Mouse (Mus musculus) hindbrain, embryonic 12.5 days (tissue): ENCODE measurements around the gene Abhd6. TPM values are rescaled to one million over a fixed set of nuclear protein-coding genes. Genes with fewer than 3 reads are reported as not detected.

ENCODE experiments used
- ATAC-seq: fragments of 200-750 bp; cut with Nextera tagmentation; 2 replicates; pipeline ENCODE4 v1.8.0; 2017; ENCODE audit warnings: moderate TSS enrichment; ENCODE audit not compliant: low FRiP score
- H3K27ac ChIP-seq: fragments of 300-500 bp; sonication (generic); 2 replicates; pipeline ENCODE4 v1.5.1; 2016; ENCODE audit warnings: mild to moderate bottlenecking
- H3K27me3 ChIP-seq: fragments of 300-500 bp; sonication (generic); 2 replicates; pipeline ENCODE4 v1.6.1; 2016; ENCODE audit warnings: mild to moderate bottlenecking
- H3K36me3 ChIP-seq: fragments of 300-500 bp; sonication (generic); 2 replicates; pipeline ENCODE4 v1.6.1; 2016; ENCODE audit warnings: mild to moderate bottlenecking
- H3K4me1 ChIP-seq: fragments of 300-500 bp; sonication (generic); 2 replicates; pipeline ENCODE4 v1.6.1; 2016
- H3K4me2 ChIP-seq: fragments of 300-500 bp; sonication (generic); replicated peaks from 2 replicates; pipeline ENCODE4 v1.6.1; 2016; ENCODE audit warnings: mild to moderate bottlenecking
- H3K4me3 ChIP-seq: fragments of 300-500 bp; sonication (generic); 2 replicates; pipeline ENCODE4 v1.5.1; 2016; ENCODE audit warnings: mild to moderate bottlenecking
- H3K9ac ChIP-seq: fragments of 300-500 bp; sonication (generic); 2 replicates; pipeline ENCODE4 v1.6.1; 2016; ENCODE audit warnings: mild to moderate bottlenecking, moderate library complexity
- H3K9me3 ChIP-seq: fragments of 300-500 bp; sonication (generic); replicated peaks from 2 replicates; pipeline ENCODE4 v1.6.1; 2016; ENCODE audit warnings: mild to moderate bottlenecking
- WGBS: fragments of 180-500 bp; shearing (Covaris S2); methylation state at CpG from one replicate; pipeline ENCODE4 v1.1.7; 2016; 5-methylcytosine and 5-hydroxymethylcytosine counted together
- polyA plus RNA-seq: library from polyadenylated mRNA; unstranded; fragments of >200 nt; fragmentation: Nextera tagmentation; extraction: Ambion mirVana; gene quantifications from 2 replicates; pipeline ENCODE4 v1.2.1, GENCODE M21; 2016

The Abhd6 gene
- polyA plus RNA-seq, 1 experiment from 2014 or later, result 19.5 TPM

DNA sequence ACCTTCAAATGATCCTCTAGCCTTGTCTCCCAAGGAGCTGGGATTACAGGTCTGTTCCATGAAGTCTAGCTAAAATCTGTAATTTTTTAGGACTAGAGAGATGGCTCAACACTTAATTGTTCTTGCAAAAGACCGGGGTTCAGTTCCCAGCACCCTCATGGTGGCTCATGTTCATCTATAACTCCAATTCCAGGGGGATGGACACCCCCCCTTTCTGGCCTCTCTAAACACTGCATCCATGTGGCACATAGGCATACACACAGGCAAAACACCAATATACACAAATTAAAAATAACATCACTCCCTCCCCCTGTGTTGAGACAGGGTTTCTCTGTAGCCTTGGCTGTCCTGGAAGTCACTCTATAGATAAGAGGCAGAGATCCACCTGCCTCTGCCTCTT is 17.3 kb downstream of the Abhd6 start:
- no peaks in the 10 kb centered on the region for H3K4me1 ChIP-seq
- no peak overlapping the region for H3K9ac ChIP-seq
- H3K27me3 ChIP-seq, result no peaks in the 10 kb centered on the region
- 100% methylated on average over 1 of the region's 1 CpGs for WGBS
- no peak overlapping the region for H3K4me2 ChIP-seq
- no peak overlapping the region for H3K4me3 ChIP-seq
- H3K9me3 ChIP-seq, result no peaks in the 10 kb centered on the region
- no peaks in the 10 kb centered on the region for H3K36me3 ChIP-seq
- H3K27ac ChIP-seq, result no peak overlapping the region
- no peak for ATAC-seq

DNA sequence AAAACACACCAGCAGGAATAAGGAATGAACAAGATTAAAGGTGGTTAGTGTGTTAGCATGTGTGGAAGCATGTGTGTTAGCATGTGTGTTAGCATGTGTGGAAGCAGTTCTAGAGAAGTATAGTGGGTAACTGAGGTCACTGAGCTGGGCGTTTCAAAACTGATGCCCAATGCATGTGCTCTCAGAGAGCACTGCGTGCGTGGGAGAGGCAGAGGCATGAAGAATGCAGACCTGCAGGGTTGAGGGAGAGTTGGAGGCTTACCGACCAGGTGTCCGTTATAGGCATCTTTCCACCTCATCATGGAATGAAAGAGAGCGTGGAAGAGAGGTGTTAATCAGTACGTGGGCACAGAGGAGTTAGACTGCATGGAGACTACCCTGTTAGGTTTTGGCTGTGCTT is 17.8 kb downstream of the Abhd6 start:
- no peaks in the 10 kb centered on the region for H3K4me1 ChIP-seq
- H3K27me3 ChIP-seq, result no peaks in the 10 kb centered on the region
- H3K9ac ChIP-seq, result no peak overlapping the region
- 89% methylated on average over 7 of the region's 7 CpGs for WGBS
- no peaks in the 10 kb centered on the region for H3K9me3 ChIP-seq
- H3K36me3 ChIP-seq, result no peaks in the 10 kb centered on the region
- H3K27ac ChIP-seq, result no peak overlapping the region
- H3K4me2 ChIP-seq, result no peak overlapping the region
- H3K4me3 ChIP-seq, result no peak overlapping the region
- no peak for ATAC-seq

DNA sequence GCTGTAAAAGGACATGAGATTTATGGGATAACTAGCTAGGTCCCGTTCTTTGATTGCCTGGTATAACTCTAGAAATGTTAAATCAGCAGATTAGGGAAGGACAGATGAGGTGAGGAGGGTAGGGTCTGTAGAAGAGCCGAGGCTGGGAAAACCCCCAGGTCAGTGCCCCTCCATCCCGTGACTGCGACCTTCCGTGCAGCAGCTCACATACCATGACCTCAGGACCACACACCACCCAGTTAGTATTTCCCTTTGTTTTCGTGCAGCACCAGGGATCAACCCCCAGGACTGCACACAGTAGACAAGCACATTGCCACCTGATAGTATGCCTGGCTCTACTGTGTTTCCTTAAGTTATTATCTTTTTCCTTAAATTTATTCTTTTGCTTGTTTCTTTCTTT is 21.8 kb downstream of the Abhd6 start:
- Histone ChIP-seq H3K9me3 (no peaks in the 10 kb centered on the region), H3K4me1 (no peaks in the 10 kb centered on the region), H3K36me3 (no peaks in the 10 kb centered on the region), H3K4me2 (no peak overlapping the region), H3K27me3 (no peaks in the 10 kb centered on the region), H3K9ac (no peak overlapping the region), H3K27ac (no peak overlapping the region), H3K4me3 (no peak overlapping the region)
- ATAC-seq, result no peak
- 41% methylated on average over 6 of the region's 6 CpGs for WGBS

DNA sequence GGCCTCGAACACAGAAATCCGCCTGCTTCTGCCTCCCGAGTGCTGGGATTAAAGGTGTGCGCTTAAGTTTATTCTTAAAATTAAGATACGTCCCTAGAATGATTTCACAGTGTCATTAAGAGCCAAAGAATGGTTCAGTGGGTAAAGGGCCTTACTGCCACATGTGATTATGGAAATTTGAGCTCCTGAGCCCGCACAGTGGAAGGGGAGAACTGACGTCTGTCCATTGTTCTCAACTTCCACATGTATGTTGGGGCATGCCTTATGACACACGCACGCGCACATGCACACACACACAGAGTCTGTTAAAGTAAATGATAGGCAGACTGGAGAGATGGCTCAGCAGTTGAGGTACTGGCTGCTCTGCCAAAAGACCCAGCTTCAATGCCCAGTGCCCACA is 22.2 kb downstream of the Abhd6 start:
- Histone ChIP-seq H3K9me3 (no peaks in the 10 kb centered on the region), H3K36me3 (no peaks in the 10 kb centered on the region), H3K4me3 (no peak overlapping the region), H3K4me1 (no peaks in the 10 kb centered on the region), H3K27me3 (no peaks in the 10 kb centered on the region), H3K4me2 (no peak overlapping the region), H3K9ac (no peak overlapping the region), H3K27ac (no peak overlapping the region)
- WGBS, result 90% methylated on average over 10 of the region's 10 CpGs
- no peak for ATAC-seq

DNA sequence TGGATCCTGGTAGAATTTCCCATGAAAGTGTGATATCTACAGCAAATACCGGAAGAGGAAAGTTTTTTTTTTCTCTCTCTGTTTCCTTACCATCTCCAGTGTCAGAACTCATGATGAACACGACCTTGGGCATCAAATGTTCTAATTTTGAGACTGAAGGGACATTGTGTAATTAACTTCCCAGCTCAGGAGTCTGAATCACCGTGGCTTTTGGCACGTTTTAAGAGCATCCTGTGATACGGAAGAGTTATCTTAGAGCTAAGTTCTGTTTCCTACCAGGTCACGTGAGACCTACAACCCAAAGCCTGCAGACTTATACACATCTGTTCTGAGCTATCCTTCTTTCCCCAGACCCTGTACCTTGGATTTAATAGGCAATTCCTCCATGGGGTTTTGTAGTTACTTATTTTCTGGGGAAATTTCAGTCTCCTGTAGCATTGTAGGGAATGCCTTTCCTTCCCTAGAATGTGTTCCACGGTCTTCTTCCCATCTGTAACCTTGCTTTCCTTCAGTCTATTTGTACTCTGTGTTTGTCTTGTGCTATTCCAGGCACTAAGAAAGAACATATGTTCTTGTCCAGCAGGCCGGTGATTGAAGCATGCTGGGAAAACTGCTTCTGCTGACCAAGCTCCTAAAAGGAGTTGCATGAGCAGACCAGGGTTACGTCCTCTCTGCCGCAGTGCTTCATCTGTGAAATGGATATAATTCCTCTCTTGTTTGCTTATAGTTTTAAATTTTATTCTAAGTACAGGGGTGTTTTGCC is 24.2 kb downstream of the Abhd6 start:
- H3K27ac ChIP-seq, result no peak overlapping the region
- no peak overlapping the region for H3K4me2 ChIP-seq
- ATAC-seq, result no peak
- no peaks in the 10 kb centered on the region for H3K36me3 ChIP-seq
- no peaks in the 10 kb centered on the region for H3K4me1 ChIP-seq
- H3K9ac ChIP-seq, result no peak overlapping the region
- no peak overlapping the region for H3K4me3 ChIP-seq
- no peaks in the 10 kb centered on the region for H3K9me3 ChIP-seq
- WGBS, result 84% methylated on average over 10 of the region's 10 CpGs
- no peaks in the 10 kb centered on the region for H3K27me3 ChIP-seq

DNA sequence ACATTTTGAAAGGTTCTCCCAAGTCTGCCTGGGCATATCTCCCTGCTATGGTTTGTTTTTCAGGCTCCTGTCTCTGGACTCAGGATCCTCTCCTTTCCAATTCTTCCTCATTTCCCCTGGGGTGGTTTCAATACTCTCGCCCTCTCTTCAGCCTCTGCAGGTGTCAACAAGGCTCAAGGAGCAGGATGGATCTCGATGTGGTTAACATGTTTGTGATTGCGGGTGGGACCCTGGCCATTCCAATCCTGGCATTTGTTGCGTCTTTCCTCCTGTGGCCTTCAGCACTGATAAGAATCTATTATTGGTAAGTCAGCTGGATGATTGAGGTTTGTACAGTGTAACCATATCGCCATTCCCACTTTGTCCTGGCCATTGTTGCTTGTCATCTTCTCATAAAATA is 25.4 kb downstream of the Abhd6 start:
- Histone ChIP-seq H3K4me2 (no peak overlapping the region), H3K4me1 (no peaks in the 10 kb centered on the region), H3K9ac (no peak overlapping the region), H3K27ac (no peak overlapping the region), H3K27me3 (no peaks in the 10 kb centered on the region), H3K36me3 (no peaks in the 10 kb centered on the region), H3K9me3 (no peaks in the 10 kb centered on the region), H3K4me3 (no peak overlapping the region)
- 90% methylated on average over 5 of the region's 5 CpGs for WGBS
- no peak for ATAC-seq

DNA sequence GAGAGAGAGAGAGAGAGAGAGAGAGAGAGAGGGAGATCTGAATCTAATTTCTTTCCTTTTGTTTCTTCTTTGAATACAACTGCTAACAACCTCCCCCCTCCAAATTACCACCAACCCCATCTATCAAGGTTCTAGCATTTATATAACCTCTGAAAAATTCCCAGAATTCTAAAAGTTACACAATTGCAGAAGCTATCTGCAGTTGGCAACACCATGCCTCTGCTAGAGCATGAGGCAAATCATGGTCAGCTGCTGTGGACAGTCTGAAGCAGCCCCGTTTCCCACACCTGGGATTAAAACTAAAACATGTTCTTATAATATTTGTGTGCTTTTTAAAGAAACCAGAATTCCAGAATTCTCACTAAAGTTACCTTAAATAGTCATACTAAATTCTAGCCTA is 27.1 kb downstream of the Abhd6 start:
- H3K36me3 ChIP-seq, result no peaks in the 10 kb centered on the region
- no peaks in the 10 kb centered on the region for H3K4me1 ChIP-seq
- 83% methylated on average over 1 of the region's 1 CpGs for WGBS
- no peak overlapping the region for H3K4me2 ChIP-seq
- H3K27me3 ChIP-seq, result no peaks in the 10 kb centered on the region
- no peak for ATAC-seq
- no peaks in the 10 kb centered on the region for H3K9me3 ChIP-seq
- no peak overlapping the region for H3K4me3 ChIP-seq
- H3K9ac ChIP-seq, result no peak overlapping the region
- no peak overlapping the region for H3K27ac ChIP-seq

DNA sequence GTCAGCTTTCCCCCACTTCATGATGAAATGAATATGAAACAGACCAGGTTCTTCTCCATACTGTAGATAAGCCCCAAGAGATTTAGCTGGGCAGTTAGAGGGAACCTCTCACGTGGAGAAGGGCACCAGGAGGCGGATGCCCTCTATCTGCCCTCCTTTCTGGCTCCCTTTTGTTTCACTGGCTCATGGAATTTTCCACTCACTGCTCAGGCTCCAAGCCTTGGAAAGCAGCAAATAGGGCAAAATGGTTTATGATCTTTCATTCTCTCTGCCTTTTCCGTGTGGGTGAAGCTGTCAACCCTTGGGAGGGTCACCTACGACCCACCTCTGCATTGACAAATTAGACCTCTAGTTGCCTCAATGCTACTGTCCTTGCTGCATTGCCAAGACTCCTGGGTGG is 27.8 kb downstream of the Abhd6 start:
- ATAC-seq, result no peak
- no peak overlapping the region for H3K4me2 ChIP-seq
- no peaks in the 10 kb centered on the region for H3K36me3 ChIP-seq
- 40% methylated on average over 4 of the region's 4 CpGs for WGBS
- H3K9ac ChIP-seq, result no peak overlapping the region
- H3K27ac ChIP-seq, result no peak overlapping the region
- no peaks in the 10 kb centered on the region for H3K9me3 ChIP-seq
- H3K4me3 ChIP-seq, result no peak overlapping the region
- no peaks in the 10 kb centered on the region for H3K27me3 ChIP-seq
- H3K4me1 ChIP-seq, result no peaks in the 10 kb centered on the region

DNA sequence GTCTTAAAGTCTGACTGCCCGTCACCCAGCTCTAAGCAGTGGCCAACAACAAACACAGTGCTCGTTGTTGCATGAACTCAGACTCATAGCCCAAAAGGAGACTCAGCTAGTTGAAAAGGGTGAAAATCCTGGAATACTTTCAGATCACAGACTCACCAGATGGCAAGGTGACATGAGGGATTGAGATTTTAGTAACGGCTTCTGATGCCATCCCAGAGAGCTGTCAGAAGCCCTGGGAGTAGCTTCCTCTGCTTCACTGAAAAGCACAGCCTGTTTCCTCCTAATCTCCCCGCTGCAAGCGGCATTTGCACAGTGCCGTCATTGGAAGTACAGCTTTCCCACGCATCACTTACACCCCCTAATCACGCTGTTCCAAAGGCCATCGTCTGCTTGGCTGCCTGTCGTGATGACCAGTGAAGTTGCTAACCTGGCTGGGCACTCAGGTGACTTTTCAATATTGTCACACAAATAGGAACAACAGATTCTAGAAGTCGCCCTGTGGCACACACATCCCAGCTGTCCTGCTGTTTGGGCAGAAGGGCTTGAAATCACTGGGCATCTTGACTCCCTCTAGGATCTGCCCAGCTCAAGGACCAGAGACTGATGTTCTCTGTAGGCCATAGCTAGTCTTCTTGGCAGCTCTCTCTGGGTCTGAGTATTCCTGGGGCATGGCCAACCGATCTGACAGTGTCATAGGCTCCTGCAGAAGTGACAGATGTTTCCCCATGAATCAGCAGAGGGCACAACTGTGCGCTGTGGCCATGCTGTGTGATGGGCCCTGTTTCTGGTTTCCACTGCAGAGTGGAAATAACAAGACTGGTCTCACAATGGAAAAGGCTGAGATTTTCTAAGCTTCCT is 29.6 kb downstream of the Abhd6 start:
- Histone ChIP-seq H3K27me3 (no peaks in the 10 kb centered on the region), H3K4me3 (no peak overlapping the region), H3K4me1 (no peaks in the 10 kb centered on the region), H3K27ac (no peak overlapping the region), H3K36me3 (no peaks in the 10 kb centered on the region), H3K9me3 (no peaks in the 10 kb centered on the region), H3K4me2 (no peak overlapping the region), H3K9ac (no peak overlapping the region)
- ATAC-seq, result no peak
- WGBS, result 74% methylated on average over 13 of the region's 13 CpGs

DNA sequence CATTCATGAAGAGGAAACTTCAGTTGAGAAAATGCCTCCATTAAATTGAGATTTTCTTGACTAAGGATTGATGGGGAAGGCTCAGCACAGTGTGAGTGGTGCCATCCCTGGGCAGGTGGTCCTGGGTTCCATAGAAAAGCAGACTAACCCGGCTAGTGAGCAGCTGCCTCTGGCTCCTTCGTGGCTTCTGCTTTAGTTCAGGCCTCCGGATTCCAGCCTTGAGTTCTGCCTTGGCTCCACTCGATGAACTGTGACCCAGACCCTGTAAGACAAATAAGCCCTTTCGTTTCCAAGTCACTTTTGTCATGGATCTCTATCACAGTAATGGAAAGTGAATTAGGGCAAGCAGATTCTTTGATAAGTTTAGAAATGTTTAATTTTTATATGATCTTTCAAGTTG is 31.9 kb downstream of the Abhd6 start:
- Histone ChIP-seq H3K4me3 (no peak overlapping the region), H3K4me2 (no peak overlapping the region), H3K9me3 (no peaks in the 10 kb centered on the region), H3K9ac (no peak overlapping the region), H3K27me3 (no peaks in the 10 kb centered on the region), H3K4me1 (no peaks in the 10 kb centered on the region), H3K36me3 (no peaks in the 10 kb centered on the region), H3K27ac (no peak overlapping the region)
- ATAC-seq, result no peak
- 70% methylated on average over 5 of the region's 5 CpGs for WGBS

DNA sequence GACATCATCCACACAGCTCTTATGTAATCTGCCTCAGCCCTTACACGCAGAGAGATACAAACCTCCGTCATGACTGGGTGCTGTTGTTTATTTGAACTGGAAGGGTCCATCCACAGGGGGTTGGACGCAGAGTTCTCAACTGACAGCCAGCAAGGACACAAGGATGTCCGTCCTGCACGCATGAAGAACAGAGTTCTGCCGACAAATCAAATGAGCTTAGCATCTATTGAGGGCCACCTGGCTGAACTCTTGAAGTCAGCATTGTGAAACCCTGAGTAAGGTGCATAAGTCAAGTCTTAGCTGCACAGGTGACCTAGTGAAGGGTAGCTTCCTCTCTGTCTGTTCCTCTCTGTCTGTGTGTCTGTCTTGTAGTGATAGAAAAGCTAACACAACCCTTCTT is 33.2 kb downstream of the Abhd6 start:
- H3K9ac ChIP-seq, result no peak overlapping the region
- no peaks in the 10 kb centered on the region for H3K36me3 ChIP-seq
- H3K27ac ChIP-seq, result no peak overlapping the region
- no peak overlapping the region for H3K4me3 ChIP-seq
- H3K4me1 ChIP-seq, result no peaks in the 10 kb centered on the region
- H3K4me2 ChIP-seq, result no peak overlapping the region
- no peaks in the 10 kb centered on the region for H3K9me3 ChIP-seq
- no peaks in the 10 kb centered on the region for H3K27me3 ChIP-seq
- 88% methylated on average over 6 of the region's 6 CpGs for WGBS
- ATAC-seq, result no peak

DNA sequence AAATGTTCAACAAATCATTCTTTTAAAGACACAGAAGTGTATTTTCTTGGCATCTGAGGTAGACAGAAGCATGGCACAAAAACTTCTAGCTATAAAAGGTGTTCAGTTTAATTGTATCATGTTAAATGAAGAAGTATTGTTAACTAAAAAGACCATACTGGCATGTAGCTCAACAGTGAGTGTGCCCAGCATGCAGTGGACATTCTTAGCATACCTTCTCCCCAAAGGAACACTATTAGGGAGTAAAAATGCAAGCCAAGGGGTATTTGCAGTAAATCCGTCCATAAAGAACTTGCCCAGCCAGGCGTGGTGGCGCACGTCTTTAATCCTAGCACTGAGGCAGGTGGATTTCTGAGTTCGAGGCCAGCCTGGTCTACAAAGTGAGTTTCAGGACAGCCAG is 33.7 kb downstream of the Abhd6 start:
- 79% methylated on average over 5 of the region's 5 CpGs for WGBS
- H3K9me3 ChIP-seq, result no peaks in the 10 kb centered on the region
- no peaks in the 10 kb centered on the region for H3K36me3 ChIP-seq
- no peak for ATAC-seq
- no peak overlapping the region for H3K27ac ChIP-seq
- no peak overlapping the region for H3K4me3 ChIP-seq
- H3K9ac ChIP-seq, result no peak overlapping the region
- H3K27me3 ChIP-seq, result no peaks in the 10 kb centered on the region
- H3K4me1 ChIP-seq, result no peaks in the 10 kb centered on the region
- no peak overlapping the region for H3K4me2 ChIP-seq

DNA sequence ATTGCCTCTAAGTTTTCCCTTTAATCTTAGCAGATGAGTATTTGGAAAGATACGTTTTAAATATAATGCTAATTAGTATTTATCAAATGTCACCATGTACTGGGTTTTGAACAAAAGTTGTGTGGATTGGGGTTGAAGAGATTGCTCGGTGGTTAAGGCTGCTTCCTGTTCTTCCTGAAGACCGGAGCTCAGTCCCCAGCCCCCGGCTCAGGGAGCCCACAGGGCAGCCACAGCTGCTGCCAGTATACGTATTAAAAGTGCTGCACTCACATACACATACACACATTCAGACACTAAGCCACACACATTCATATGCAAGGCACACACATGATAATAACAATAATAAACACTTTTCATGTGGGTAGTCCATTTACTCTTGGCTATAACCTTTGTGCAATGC is 35.4 kb downstream of the Abhd6 start:
- 81% methylated on average over 5 of the region's 5 CpGs for WGBS
- Histone ChIP-seq H3K4me2 (no peak overlapping the region), H3K36me3 (no peaks in the 10 kb centered on the region), H3K4me1 (no peaks in the 10 kb centered on the region), H3K9ac (no peak overlapping the region), H3K27me3 (no peaks in the 10 kb centered on the region), H3K9me3 (no peaks in the 10 kb centered on the region), H3K27ac (no peak overlapping the region), H3K4me3 (no peak overlapping the region)
- ATAC-seq, result no peak
